Mouse (Mus musculus) MN1 (cell line): ENCODE results near the gene Dmap1.

Source experiments
- DNase-seq: peaks from one replicate; pipeline ENCODE4 v3.0.0-alpha.2; 2016; ENCODE audit warnings: low spot score

The Dmap1 gene

DNA sequence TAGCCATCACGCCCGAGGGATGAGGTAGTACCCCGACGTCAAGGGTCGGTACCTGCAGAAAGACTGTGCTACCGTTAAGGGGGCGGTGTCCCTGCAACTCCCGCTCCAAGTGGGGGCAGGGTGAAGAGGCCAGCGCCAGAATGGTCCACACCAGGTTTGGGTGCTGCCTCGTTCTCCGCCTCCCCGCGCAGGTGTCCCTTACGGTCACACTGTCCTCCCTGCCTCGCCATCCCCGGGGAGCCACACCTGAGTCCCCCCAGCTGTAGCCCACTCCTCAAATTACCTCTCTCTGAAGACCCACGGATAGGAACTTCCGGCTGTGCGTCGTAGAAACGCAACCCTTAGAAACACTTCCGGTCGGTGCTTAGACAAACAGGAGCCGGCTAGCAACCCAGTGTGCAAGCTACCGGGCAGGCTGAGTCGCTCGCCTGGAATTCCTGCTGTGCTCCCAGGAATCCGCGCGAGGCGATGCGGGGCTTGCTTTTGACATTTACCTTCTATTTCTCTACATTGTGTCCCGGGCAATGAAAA is at the start of gene Dmap1:
Gene Dmap1 (minus strand): TSS at position 343 of the 531 bp plus-strand sequence.
- DNase-seq, result peak; percentile 83

DNA sequence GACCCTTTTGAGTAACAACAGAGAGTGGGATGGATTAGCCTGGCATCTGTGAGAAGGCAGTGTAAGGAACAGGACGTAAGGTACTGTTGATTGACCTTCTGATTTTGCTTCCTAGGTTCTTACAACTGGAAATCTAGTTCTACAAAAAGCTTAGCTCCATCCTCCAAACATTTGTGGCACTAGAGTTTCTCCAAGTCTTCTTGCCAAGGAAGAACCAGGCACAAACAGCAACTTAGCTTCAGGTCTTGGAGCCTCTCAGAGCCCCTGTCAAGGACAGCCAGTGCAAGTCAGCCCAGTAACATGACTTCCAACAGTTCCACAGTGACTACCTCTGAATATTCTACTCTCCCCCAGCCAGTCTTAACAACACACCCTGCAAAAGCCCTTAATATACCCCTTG is 42.0 kb upstream of the Dmap1 start, which contains the start of gene Gm12845:
Gene Gm12845 (plus strand): TSS at position 301 of the 400 bp plus-strand sequence.
- DNase-seq, result no peak

DNA sequence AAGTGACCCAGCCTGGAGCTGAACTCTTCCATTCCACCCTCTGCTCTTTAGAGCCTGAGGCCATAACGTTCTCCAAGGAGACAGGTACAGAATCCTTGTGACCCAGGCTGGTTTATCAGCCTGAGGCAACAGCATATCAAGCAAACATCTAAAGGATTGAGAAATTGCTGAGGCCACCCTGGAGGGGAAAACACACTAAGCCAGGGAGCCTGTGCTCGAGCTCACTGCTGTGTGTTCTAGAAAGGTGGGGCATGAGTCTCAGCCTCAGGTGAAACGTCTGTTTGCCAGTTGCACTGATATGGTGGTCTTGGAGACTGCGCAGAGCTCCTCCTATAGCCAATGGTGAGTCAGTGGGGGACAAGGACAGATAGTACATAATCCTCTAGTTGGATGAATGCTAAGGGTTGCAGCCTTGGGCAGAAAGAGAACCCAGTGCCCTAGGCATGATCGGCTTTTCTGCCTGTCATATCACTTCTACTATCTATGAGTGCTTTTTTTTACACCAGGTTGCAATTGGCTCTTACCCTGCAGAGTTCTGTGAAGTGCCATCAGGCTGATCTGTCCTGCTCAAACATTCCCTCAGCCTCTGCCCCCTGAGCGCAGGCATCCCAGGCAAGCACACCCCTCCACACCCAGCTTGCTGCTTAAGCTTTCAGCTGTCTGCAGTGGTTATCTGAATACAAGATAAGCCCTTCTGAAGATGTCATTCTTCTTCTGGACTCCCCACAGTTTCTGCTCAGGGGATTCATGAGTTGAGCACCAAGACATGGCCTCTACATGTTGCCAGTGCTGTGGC is 31.4 kb upstream of the Dmap1 start:
- DNase-seq, result no peak

DNA sequence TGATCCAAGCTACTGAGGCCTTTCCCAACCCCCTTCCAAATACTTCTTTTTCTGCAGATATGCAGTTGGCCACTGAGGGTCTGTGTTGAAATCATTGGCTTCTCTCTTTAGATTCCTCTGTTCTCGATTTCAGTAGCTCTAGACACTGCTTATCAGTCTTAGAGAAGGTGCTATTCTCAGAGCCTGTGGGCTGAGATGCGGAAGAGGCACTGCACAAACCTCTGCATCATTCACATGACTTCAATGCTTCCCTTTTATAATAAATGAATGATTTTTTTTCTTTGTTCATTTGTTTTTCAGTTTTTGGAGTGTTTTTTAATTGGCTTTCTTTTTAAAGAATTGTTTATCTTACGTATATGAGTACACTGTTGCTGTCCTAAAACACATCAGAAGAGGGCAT is 30.2 kb upstream of the Dmap1 start:
- DNase-seq, result no peak

DNA sequence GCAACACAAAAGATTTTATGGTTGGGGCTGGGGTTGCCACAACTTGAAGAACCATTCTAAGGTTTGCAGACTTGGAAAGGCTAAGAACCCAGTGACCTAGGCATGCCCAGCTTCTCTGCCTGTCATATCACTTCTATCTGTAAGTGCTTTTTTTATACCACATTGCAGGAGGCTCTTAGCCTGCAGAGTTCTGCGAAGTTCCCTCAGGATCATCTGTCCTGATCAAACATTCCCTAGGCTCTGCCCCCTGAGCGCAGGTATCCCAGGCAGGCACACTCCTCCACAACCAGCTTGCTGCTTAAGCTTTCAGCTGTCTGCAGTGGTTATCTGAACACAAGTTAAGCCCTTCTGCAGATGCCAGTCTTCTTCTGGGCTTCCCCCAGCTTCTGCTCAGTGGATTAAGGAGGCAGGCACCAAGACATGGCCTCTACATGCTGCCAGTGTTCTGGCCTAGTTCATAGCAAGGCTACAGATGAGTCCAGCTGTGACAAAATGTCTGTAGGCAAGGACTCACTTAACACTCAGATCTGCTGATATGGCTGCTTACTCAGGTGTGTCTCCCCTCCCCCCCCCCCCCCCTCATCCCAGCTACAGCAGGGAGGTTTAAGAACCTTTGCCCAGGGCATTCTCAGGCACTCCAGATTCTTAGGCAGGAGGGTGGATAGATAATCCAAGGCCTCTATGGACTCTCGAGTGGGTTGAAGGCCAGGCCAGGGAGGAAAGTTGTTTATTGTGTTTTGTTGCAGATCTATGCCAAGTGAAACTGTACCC is 26.9 kb upstream of the Dmap1 start:
- DNase-seq, result no peak

DNA sequence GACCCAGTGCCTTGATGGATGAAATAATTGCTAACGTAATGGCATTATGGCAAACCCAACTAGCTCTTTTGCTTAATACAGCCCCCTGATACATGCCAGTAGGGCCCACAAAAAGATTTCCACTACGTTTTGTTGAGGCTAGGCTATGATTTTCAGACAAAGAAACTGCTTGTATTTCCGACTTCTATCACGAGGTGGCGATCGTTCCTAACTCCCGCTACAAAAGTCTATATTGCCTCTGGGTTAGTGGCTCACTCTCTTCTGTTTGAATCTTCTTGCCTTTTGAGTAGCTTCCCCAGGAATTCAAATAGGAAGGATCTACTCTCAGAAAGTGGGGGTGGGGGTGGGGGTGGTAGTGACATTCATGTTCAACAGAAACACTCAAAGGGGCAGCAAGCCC is 23.3 kb upstream of the Dmap1 start:
- DNase-seq, result peak; percentile 34

DNA sequence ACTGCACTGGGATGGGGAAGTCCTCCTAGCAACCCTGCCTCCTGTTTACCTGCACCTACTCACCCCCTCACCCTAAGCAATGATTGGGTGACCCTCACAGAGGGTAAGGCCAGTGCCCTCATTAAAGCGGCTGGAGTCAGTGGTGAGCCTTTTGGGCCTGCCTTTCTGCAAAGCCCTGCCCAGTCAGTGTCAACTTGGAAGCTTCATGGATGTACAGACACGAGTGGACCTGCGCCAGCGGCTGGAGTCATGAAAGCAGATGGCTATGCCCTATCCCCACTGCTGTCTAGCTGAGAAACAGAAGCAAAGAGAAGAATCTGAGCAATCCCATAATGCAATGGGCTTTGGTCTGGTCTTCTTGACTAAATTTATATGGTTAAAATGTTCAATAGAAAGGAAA is 4.3 kb upstream of the Dmap1 start:
- no peak for DNase-seq

DNA sequence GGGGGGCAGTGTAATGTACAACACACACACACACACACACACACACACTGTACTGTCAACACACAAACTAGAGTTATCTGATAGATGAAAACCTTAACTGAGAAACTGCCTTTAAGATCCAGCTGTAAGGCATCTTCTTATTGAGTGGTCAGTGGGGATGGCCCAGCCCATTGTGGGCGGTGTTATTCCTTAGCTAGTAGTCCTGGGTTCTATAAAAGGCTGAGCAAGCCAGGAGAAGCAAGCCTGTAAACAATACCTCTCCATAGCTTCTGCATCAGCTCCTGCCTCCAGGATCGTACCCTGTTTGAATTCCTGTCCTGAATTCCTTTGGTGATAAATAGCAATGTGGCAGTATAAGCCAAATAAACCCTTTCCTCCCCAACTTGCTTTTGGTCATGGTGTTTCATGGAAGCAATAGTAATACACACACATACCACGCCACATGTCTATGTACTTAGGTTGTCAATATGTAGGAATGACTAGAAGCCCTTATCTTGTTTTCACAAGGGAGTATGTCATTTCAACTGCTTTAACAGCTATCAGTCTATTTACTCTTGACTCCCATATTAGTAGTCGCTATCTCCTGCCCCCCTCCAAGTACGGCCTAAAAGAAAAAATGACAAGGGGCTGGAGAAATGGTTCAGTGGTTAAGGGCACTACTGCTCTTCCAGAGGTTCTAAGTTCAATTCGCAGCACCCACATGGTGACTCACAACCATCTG is 1.1 kb upstream of the Dmap1 start:
- DNase-seq, result no peak

DNA sequence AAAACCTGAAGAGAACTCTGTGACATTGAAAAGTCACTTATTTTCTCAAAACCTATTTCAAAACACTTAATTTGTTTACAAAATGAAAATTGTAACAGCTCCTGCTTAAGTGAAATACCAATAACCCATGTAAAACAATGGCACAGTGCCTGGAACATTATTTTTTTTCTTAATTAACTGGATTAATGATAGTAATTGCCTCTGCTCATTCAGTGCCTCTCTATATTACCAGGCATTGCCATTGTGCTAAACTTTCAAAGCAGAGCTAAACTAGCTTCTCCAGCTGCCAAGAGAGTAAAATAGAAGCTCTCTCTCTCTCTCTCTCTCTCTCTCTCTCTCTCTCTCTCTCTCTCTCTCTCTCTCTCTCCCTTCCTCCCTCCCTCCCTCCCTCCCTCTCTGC is 390 bp upstream of the Dmap1 start:
- DNase-seq, result no peak

DNA sequence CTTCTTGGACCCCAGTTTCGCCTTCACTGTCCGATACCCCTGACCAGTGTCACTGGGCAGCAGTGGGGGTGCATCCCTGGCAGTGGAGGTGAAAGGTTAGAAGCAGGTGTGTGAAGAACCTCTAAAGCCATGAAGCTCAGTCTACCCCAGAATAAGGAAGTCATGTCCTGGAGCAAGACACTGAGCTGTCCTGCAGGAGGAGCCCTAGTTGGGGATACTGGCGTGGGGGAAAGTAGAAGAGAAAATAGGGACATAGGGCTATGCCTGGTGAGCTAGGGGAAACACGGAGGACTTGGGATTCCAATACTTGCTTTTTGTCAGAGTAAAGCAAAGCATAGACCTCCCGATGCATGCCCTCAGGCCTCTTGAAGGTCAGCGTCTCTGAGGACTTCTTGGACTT is 1.1 kb downstream of the Dmap1 start:
- no peak for DNase-seq

DNA sequence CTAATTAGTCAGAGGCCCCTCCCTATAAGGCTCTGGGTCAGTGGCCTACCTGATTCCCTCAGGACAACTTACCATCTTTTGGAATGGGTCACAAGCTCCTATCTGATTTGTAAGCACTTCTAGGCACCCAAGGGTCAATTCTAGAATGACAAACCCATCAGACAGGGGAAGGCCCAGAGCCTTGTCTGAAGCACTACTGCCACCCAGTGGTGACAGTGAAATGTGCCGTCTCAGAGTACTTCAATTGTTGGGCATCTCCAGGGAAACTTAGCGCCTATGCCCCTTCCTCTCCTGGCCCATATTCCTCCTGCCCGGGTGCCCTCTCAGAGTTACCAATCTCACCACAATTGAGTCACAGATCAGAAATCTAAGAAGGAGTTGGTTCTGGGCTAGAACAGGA is 5.2 kb downstream of the Dmap1 start:
- peak; percentile 74 for DNase-seq

DNA sequence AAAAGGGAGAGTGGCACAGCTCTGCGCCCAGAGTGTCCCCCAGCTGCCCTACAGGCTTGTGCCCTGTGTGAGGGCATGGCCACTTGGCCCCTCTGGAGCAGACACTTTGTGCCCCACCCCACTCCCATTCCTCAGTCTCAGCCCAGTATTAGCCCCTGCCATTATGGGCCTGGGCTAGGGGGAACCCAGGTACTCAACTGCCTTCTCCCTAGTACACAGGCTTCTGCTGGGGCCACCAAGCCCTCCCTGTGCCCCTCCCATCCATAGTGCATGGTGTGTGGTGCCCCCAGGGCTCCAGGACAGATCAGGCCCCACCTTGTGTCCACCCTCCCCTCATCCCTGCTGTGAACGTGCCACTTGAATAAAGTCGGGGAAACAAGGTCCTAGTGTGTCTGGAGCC is 8.2 kb downstream of the Dmap1 start:
- no peak for DNase-seq

DNA sequence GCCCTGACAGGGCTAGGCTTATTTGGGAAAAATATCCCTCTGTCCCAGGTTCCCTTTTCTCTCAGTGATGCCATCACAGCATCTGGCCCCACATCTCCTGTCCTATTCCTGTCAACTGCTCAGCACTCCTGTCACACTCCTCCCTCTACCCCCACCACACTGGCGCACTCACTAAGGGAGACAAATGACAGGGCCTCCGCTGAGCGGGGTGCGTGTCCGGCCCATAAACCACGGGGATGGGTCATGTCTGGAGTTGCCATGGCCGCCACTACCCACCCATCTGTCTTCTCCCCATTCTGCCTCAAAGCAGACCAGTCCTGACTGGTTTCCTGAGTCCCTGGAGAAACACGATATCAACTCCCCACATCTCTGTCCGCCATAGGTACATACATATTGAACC is 10.0 kb downstream of the Dmap1 start:
- no peak for DNase-seq

DNA sequence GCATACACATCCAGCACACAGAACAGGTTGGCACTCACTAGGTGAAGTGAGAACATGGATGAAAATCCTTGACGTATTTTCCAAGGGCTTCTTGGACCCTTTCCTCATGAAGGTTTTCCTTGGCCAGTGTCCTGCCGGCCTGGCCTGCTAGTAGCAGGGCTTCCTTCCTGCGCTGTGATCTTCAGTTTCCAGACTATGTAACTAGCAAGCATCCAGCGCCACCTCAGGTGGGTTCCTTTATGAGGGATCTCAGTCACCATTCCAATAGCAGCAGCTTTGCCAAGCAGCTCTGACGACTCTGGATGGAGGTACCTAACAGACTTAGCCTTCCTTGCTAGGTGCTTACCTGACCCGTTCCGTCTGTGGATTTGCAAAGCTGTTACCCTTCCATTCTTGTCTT is 12.2 kb downstream of the Dmap1 start:
- no peak for DNase-seq

DNA sequence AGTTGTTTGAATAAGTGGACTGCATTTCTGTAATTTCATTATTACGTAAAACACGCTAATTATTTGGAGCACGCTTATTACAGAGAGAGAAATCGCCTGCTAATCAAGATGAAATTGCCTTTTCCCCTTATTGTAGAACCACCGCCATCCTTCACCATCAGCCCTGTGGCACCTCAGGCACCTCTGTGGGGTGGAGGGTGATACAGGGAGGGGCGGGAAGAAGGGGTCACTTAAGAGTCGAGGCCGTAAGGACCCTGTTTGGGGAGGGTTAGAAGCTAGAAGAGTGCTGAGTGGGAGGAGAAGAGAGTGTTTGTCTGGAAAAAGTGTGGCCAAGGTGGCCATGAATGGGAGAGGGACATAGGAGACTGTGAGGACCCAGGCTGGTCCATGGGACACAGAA is 16.0 kb downstream of the Dmap1 start:
- DNase-seq, result no peak

DNA sequence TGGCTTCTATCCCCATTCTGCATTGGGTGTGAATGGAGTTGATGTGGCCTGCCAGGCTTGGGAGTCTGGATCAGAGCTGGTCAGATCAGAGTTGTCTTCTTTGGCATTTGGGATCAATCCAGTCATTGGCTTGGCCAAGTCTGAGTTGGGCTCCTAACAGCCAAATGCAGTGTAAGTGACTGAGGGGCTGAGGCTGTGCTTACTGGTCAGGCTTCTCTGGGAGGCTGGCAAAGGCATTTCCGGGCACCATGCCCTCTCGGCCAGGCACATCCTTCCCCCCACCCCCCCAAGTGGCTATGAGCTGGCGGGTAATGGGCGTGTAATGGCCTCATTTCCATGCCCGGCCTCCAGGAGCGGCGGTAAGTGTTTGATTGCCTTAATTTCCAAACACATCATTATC is 16.5 kb downstream of the Dmap1 start:
- DNase-seq, result peak; percentile 32

DNA sequence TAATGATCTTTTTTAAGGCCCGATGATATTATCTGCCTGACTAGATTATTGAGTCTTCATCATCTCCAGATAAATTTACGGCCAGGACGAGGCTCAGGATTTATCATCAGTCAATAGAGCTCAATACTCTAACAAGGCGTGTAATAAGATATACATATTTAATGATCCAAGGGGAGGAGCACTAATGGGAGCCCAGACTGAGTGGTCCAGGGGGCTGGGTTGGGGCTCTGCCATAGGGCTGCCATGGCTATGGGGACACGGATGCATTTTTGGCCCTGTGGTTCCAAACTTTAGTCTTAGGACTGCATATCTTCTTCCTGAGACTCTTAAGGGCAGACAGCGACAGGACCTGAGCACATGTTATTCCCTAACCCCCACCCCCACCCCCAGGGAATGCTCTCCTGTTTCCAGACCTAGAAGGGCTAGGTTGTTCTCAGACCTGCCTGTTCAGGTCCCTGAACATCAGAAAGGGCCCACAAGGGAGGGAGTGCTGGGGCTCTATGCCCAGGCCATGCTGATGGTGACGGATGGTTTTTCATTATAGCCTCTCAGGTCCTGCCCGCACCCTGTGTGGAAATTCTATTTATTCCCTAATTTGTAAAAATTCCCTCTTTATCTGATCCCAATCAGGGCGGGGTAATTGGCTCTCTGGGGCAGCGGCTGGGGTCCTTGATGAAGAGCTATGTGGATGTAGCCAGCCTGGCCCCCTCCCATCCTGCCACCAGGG is 17.5 kb downstream of the Dmap1 start:
- no peak for DNase-seq

DNA sequence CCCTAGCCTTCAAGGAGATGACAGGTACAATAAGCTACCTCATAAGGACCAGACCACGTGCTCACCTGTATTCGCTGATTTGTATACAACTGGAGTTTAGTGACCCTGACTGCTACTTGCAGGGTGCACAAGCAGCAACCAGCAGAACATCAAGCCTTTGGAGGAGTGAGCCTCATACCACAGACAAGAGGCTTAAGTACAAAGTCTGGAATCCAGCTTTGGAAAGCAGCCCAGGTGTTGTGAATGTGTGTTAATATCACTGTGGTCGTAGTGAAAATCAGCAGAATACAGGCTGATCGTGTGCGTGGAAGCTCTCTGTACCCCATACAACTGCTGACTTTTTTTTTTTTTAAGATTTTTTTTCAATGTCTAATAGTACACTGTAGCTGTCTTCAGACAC is 22.1 kb downstream of the Dmap1 start:
- no peak for DNase-seq

DNA sequence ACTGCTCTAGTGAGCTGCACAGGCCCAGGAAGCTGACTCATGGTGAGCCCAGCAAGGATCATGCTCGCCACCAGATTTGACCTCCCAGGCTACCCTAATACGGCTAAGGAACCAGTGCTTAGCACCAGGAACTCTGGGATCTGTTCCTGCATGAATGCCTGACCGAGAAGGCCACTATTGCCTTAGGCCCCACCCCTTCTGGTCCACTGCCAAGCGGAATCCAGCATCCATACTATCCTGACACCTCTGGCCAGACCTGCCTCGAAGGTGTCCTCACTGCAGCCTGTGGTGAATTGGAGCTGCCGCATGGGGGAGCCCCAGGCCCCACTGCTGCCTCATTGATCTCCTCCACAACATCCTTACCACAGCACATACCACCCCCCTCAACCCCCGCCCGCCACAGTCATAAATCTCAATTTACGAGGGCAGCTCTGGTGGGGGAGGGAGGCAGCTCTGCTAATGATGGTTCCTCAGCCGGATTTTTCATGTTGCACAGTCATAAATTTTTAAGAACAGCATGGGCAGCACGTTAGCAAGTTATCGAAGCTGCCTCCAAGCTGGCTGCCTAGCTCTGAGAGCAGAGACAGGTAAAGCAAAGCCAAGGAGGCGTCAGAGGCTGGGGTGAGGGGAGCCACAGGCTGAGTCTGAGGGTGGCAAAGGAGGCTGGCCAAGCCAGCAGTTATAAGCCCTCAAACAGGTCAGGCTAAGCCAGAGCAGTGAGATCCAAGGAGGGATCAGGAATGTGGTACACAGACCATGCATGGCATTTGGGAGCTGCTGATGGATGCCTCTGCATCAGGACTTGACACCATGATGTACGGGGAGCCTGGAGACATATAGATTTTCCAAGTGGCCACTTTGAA is 23.3 kb downstream of the Dmap1 start:
- DNase-seq, result peak; percentile 59

DNA sequence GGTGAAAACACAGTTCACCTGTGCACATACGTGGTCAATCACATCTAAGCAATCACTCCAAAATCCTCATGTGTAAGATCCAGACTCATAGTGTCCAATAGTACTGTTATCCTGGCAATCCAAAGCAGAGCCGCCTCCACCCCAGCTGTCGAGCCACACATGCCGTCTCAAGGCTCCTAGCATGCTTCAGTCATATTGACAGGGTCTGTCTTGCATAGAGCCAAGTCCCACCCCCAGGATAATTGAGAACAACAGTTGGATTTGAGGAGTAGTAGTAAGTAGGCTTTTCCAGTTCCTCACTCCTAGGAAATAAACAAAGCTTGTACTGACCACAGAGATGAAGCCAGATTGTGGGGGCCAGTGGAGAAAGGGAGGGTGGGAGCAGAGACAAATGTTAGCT is 24.4 kb downstream of the Dmap1 start:
- no peak for DNase-seq

DNA sequence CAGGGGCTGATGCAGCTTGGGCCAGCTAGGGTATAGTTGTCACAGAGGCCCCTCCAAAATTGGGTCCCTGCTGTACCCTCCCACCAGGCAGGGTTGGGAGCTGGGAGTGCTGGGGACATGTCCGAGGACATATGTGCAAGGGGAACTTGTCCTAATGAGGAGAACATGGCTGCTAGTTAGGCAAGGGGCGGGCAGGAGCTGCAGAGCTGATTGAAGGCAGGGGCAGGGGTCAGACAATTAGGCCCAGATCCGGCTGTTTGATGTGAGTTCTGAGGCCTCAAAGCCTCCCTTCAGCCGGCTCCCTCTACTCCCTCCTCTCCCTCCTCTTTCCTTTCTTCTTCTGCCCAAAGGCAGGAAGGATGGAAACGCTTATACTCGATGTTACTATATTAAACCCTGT is 25.1 kb downstream of the Dmap1 start:
- DNase-seq, result no peak
